Mouse (Mus musculus) MEL (cell line): Measurements from ENCODE around the gene N4bp2l2. TPM values are rescaled to one million over a fixed set of nuclear protein-coding genes. Genes with fewer than 3 reads are reported as not detected.

Experiments used
- DNase-seq: peaks from one replicate; pipeline ENCODE4 v3.0.0; 2011; ENCODE audit warnings: low read depth, low spot score
- H3K27ac ChIP-seq: 2 replicates; pipeline ENCODE4 v1.5.1; 2012; ENCODE audit warnings: low read depth, mild to moderate bottlenecking, control low read depth, low read length, moderate library complexity; ENCODE audit not compliant: control insufficient read depth
- H3K27me3 ChIP-seq, 2 experiments: fragments of 150-350 bp in 1 of 2; sonication (generic) in 1 of 2; 2 replicates each; pipeline ENCODE4 v1.6.1; 2012; ENCODE audit warnings: low read length in 2 of 2, mild to moderate bottlenecking in 2 of 2, improper control_type of control experiment in 1 of 2, moderate library complexity in 1 of 2; ENCODE audit not compliant: insufficient read depth in 2 of 2, control insufficient read depth in 1 of 2
- H3K36me3 ChIP-seq, 2 experiments: 2 replicates each; pipeline ENCODE4 v1.6.1; 2012 to 2014; ENCODE audit warnings: low read length in 2 of 2, improper control_type of control experiment in 1 of 2, inconsistent platforms in 1 of 2, mild to moderate bottlenecking in 1 of 2; ENCODE audit not compliant: insufficient read depth in 2 of 2, control insufficient read depth in 1 of 2
- H3K4me1 ChIP-seq, 2 experiments: fragments of 150-350 bp in 1 of 2; sonication (generic) in 1 of 2; 2 replicates each; pipeline ENCODE4 v1.6.1; 2012; ENCODE audit warnings: low read length in 2 of 2, improper control_type of control experiment in 1 of 2, mild to moderate bottlenecking in 1 of 2; ENCODE audit not compliant: insufficient read depth in 2 of 2, control insufficient read depth in 1 of 2
- H3K4me3 ChIP-seq, 2 experiments: fragments of 150-350 bp in 1 of 2; sonication (generic) in 1 of 2; 2 replicates each; pipeline ENCODE4 v1.5.1; 2012; ENCODE audit warnings: low read depth in 2 of 2, low read length in 2 of 2, mild to moderate bottlenecking in 2 of 2, moderate library complexity in 2 of 2, control low read depth in 1 of 2, improper control_type of control experiment in 1 of 2; ENCODE audit not compliant: control insufficient read depth in 1 of 2, insufficient read depth in 1 of 2
- H3K79me2 ChIP-seq: 2 replicates; pipeline ENCODE4 v1.6.1; 2012; ENCODE audit warnings: mild to moderate bottlenecking, low read length, moderate library complexity; ENCODE audit not compliant: control insufficient read depth, poor library complexity, insufficient read depth
- H3K9ac ChIP-seq: 2 replicates; pipeline ENCODE4 v1.6.1; 2012; ENCODE audit warnings: low read depth, mild to moderate bottlenecking, control low read depth, low read length, moderate library complexity; ENCODE audit not compliant: control insufficient read depth, poor library complexity, severe bottlenecking
- H3K9me3 ChIP-seq: fragments of 150-350 bp; sonication (generic); replicated peaks from 2 replicates; pipeline ENCODE4 v1.6.1; 2012; ENCODE audit warnings: mild to moderate bottlenecking, low read length, improper control_type of control experiment, moderate library complexity; ENCODE audit not compliant: insufficient read depth
- CTCF ChIP-seq, 3 experiments: IDR thresholded peaks in 2 of 3; conservative IDR thresholded peaks in 1 of 3; 2 replicates each; pipeline ENCODE4 v1.5.1; 2011 to 2012; ENCODE audit warnings: low read length in 3 of 3, low read depth in 2 of 3, mild to moderate bottlenecking in 2 of 3, improper control_type of control experiment in 1 of 3, inconsistent platforms in 1 of 3, mixed read lengths in 1 of 3, moderate library complexity in 1 of 3; ENCODE audit not compliant: control insufficient read depth in 1 of 3, insufficient read depth in 1 of 3, poor library complexity in 1 of 3, severe bottlenecking in 1 of 3
- ETS1 ChIP-seq: IDR thresholded peaks from 2 replicates; pipeline ENCODE4 v1.6.1; 2012; ENCODE audit warnings: low read depth, mild to moderate bottlenecking, inconsistent platforms, low read length, improper control_type of control experiment, moderate library complexity
- GABPA ChIP-seq: IDR thresholded peaks from 2 replicates; pipeline ENCODE4 v1.6.1; 2012; ENCODE audit warnings: low read depth, mild to moderate bottlenecking, inconsistent platforms, low read length, improper control_type of control experiment, moderate library complexity
- GATA1 ChIP-seq: IDR thresholded peaks from 2 replicates; pipeline ENCODE4 v1.6.1; 2011; ENCODE audit warnings: low read depth, low read length, improper control_type of control experiment
- HCFC1 ChIP-seq: IDR thresholded peaks from 2 replicates; pipeline ENCODE4 v1.6.1; 2012; ENCODE audit warnings: low read depth, mild to moderate bottlenecking, inconsistent platforms, low read length, improper control_type of control experiment, moderate library complexity
- KAT2A ChIP-seq: conservative IDR thresholded peaks from 2 replicates; pipeline ENCODE4 v1.6.1; 2012; ENCODE audit warnings: low read depth, low read length, improper control_type of control experiment, inconsistent platforms
- MEF2A ChIP-seq: IDR thresholded peaks from 2 replicates; pipeline ENCODE4 v1.6.1; 2014; ENCODE audit warnings: low read depth, mild to moderate bottlenecking, inconsistent platforms, low read length, improper control_type of control experiment; ENCODE audit not compliant: poor library complexity, insufficient replicate concordance, severe bottlenecking; ENCODE audit errors: extremely low read depth
- MYB ChIP-seq: IDR thresholded peaks from 2 replicates; pipeline ENCODE4 v1.6.1; 2011; ENCODE audit warnings: mild to moderate bottlenecking, low read depth, low read length, improper control_type of control experiment
- MYC ChIP-seq: IDR thresholded peaks from 2 replicates; pipeline ENCODE4 v1.6.1; 2011; ENCODE audit warnings: low read depth, mild to moderate bottlenecking, low read length, improper control_type of control experiment, moderate library complexity
- NELFE ChIP-seq: IDR thresholded peaks from 2 replicates; pipeline ENCODE4 v1.6.1; 2011; ENCODE audit warnings: low read depth, low read length, improper control_type of control experiment
- SIN3A ChIP-seq: IDR thresholded peaks from 2 replicates; pipeline ENCODE4 v1.6.1; 2012; ENCODE audit warnings: low read length, improper control_type of control experiment, inconsistent platforms
- TAL1 ChIP-seq: IDR thresholded peaks from 2 replicates; pipeline ENCODE4 v1.6.1; 2012; ENCODE audit warnings: mild to moderate bottlenecking, inconsistent platforms, low read length, moderate library complexity, mixed read lengths
- UBTF ChIP-seq: IDR thresholded peaks from 2 replicates; pipeline ENCODE4 v1.6.1; 2012; ENCODE audit warnings: low read depth, mild to moderate bottlenecking, inconsistent platforms, low read length, improper control_type of control experiment, moderate library complexity, borderline replicate concordance; ENCODE audit not compliant: insufficient read depth
- USF1 ChIP-seq: IDR thresholded peaks from 2 replicates; pipeline ENCODE4 v1.6.1; 2014; ENCODE audit warnings: low read depth, mild to moderate bottlenecking, inconsistent platforms, low read length, improper control_type of control experiment, moderate library complexity
- USF2 ChIP-seq, 2 experiments: IDR thresholded peaks; 2 replicates each; pipeline ENCODE4 v1.6.1; 2011 to 2012; ENCODE audit warnings: improper control_type of control experiment in 2 of 2, low read length in 2 of 2, borderline replicate concordance in 1 of 2, inconsistent platforms in 1 of 2, low read depth in 1 of 2, mild to moderate bottlenecking in 1 of 2; ENCODE audit not compliant: insufficient read depth in 1 of 2
- ZC3H11A ChIP-seq: IDR thresholded peaks from 2 replicates; pipeline ENCODE4 v1.6.1; 2012; ENCODE audit warnings: low read depth, mild to moderate bottlenecking, inconsistent platforms, low read length, improper control_type of control experiment
- ZKSCAN1 ChIP-seq: IDR thresholded peaks from 2 replicates; pipeline ENCODE4 v1.6.1; 2012; ENCODE audit warnings: low read depth, mild to moderate bottlenecking, inconsistent platforms, low read length, improper control_type of control experiment, moderate library complexity
- polyA plus RNA-seq, 2 experiments: library from polyadenylated mRNA; stranded (reverse) in 1 of 2; unstranded in 1 of 2; fragments of >175 nt in 1 of 2; fragments of >200 nt in 1 of 2; gene quantifications; 2 replicates each; pipeline versions ENCODE4 v1.2.1 to v1.2.4; 2012; ENCODE audit warnings: low replicate concordance in 2 of 2, low read depth in 1 of 2; ENCODE audit not compliant: insufficient read length in 2 of 2, insufficient read depth in 1 of 2, missing spikeins in 1 of 2
- total RNA-seq: library from RNA; depleted of rRNA; stranded (reverse); fragments of 300-350 nt; gene quantifications from 2 replicates; pipeline ENCODE4 v1.2.3, GENCODE M21; 2012

N4bp2l2 gene
- total and polyA plus RNA-seq, 3 experiments = 67.5 to 74.9 TPM; not detected in 1

GRCm38 (mm10) chr5:150611136-150611535 lies 54.8 kb downstream of the N4bp2l2 start:
- H3K4me3 ChIP-seq = no peak overlapping the region
- TF ChIP-seq USF2 (IDR thresholded peaks at IDR 0.05; ENCODE audit: borderline replicate concordance in 1 of 2, insufficient read depth in 1 of 2, low read depth in 1 of 2, low read length in 2 of 2) (no peak), HCFC1 (no peak), GABPA (no peak), ZKSCAN1 (no peak), NELFE (no peak), MYC (no peak), MEF2A (no peak), GATA1 (no peak), USF1 (no peak), ZC3H11A (no peak), ETS1 (no peak), SIN3A (no peak), MYB (no peak)
- TF ChIP-seq, all 39 proteins: peak for 0
- Histone ChIP-seq H3K9me3 (no peaks in the 10 kb centered on the region), H3K36me3 (no peaks in the 10 kb centered on the region; a peak in 1 of 4 replicates), H3K9ac (no peak overlapping the region), H3K27ac (no peak overlapping the region), H3K4me1 (no peaks in the 10 kb centered on the region), H3K79me2 (no peaks in the 10 kb centered on the region), H3K27me3 (no peaks in the 10 kb centered on the region)
- DNase-seq = no peak

GRCm38 (mm10) chr5:150607631-150608030 lies 58.4 kb downstream of the N4bp2l2 start:
- H3K4me3 ChIP-seq = no peak overlapping the region
- no peak for TF ChIP-seq HCFC1
- TF ChIP-seq SIN3A = no peak
- no peak for TF ChIP-seq UBTF
- no peak for TF ChIP-seq KAT2A
- no peak for TF ChIP-seq GABPA
- no peak for TF ChIP-seq CTCF (IDR thresholded peaks at IDR 0.05 in 2 of 3, conservative IDR thresholded peaks at IDR 0.05 in 1 of 3; ENCODE audit: control insufficient read depth in 1 of 3, insufficient read depth in 1 of 3, low read depth in 2 of 3, low read length in 3 of 3, poor library complexity in 1 of 3, severe bottlenecking in 1 of 3)
- no peak for TF ChIP-seq TAL1
- TF ChIP-seq ETS1 = no peak
- TF ChIP-seq, all 39 proteins: peak for 0
- Histone ChIP-seq H3K79me2 (no peaks in the 10 kb centered on the region), H3K9me3 (no peaks in the 10 kb centered on the region), H3K4me1 (no peaks in the 10 kb centered on the region), H3K27ac (no peak overlapping the region), H3K36me3 (no peaks in the 10 kb centered on the region), H3K27me3 (no peaks in the 10 kb centered on the region), H3K9ac (no peak overlapping the region)
- no peak for DNase-seq
